Mouse (Mus musculus): ENCODE data around the gene Adgrg5. TPM values are rescaled to one million over a fixed set of nuclear protein-coding genes. Genes with fewer than 3 reads are reported as not detected.

The Adgrg5 gene
- total RNA-seq (2023), result 9.5 and 12.4 TPM in 2 replicates

DNA sequence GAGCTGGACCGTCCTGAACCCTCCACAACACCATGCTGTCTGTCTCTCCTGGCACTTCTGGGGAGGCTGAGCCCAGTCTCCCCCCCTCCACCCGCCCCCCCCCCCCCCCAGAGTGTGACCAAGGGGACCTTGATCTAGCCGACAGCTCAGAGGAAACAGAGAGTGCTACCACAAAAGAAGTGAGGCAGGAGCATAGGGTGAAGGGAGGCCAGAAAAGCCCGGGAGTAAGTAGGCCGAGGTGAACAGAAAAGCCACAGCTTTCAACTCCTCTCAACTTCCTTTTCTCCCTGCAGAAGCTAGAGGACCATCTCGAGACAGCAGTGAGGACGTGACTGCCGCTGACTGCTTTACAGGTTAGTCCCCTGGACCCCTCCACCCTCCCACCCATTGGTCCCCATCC lies at the start of gene Adgrg5:
Adgrg5 (plus strand) TSS at position 290 of the 400 bp plus-strand sequence.

DNA sequence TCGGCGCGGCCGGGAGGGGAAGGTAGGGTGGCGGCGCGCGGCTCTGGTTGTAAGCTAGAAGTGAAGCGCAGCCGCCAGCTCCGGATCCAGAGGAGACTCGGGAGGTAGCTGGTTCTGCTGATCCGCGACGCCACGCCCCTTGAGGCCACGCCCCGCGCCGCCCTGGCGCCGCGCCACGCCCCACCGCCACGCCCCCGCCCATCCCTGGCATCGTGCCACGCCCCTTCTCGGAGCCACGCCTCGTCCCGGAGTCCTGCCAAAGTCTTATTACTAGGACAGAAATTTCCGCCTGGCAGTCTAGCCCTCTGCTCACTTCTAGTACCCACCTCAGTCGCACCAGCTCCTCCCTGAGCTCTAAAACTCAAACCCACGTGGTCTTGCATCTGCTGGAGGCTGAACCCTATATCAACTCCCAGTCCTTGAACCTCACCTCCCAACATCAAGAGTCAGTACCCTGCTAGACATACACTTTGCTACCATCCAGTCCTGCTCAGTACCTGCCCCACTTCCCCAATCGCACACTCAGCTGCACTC lies 47.2 kb upstream of the Adgrg5 start, which contains the start of gene Dok4:
Dok4 (minus strand) TSS at position 134 of the 534 bp plus-strand sequence.

GRCm38 (mm10) chr8:94917851-94918495 lies 5.5 kb upstream of the Adgrg5 start, which contains the start of gene Ccdc102a:
Ccdc102a (minus strand) TSS chr8:94918098.

DNA sequence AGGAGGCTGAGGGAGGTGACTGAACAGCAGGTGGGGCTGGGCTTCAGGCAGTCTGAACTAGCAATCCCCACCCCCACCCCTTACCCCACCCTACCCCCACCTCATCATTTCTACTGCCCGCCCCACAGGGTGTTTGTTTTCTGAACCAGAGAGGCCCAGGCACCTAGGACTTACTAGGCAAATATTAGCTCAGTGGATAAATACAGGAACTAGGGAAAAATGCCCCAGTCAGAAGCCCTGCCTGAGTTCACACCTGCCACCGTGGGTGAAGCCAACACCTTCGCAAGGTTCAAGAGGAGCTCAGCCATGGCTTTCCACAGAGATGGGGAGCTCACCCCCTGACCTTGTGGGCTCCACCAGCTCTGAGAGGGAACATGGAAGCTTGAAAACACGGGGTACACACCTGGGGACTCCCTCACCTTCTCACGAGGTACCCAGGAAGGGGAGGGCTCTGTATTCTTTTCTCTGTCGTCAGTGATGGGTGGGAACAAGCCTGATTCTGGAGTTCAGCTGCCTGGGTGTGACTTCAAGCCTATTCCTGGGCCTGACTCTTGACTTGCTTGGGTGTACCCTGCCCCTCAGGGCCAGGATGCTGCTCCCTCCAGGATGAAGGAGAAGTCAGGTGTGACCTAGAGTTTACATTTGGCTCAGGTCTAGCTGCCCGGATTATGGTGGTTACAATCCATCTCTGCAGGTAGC lies 51.1 kb downstream of the Adgrg5 start, which contains the start of gene Adgrg1:
Adgrg1 (plus strand) TSS at position 285 of the 699 bp plus-strand sequence.

Other genes starting within 250 kb of the Adgrg5 start
- not detected in 2 replicates for gene Pllp, start 227.4 kb upstream of the Adgrg5 start, total RNA-seq (2023)
- not detected in 2 replicates for gene Ccl22, start 178.1 kb upstream of the Adgrg5 start, total RNA-seq (2023)
- gene Cx3cl1, start 151.7 kb upstream of the Adgrg5 start, total RNA-seq (2023), result not detected in 2 replicates
- gene Ccl17, start 113.2 kb upstream of the Adgrg5 start, total RNA-seq (2023), result not detected in 2 replicates
- gene Coq9, start 85.4 kb upstream of the Adgrg5 start, total RNA-seq (2023), result 20.1 and 22.0 TPM in 2 replicates
- gene Ciapin1, start 85.3 kb upstream of the Adgrg5 start, total RNA-seq (2023), result 44.8 and 46.9 TPM in 2 replicates
- 35.4 and 45.1 TPM in 2 replicates for gene Polr2c, start 66.2 kb upstream of the Adgrg5 start, total RNA-seq (2023)
- 1.1 and 1.5 TPM in 2 replicates for gene Dok4, start 47.4 kb upstream of the Adgrg5 start, total RNA-seq (2023)
- 1.8 and 2.9 TPM in 2 replicates for gene Ccdc102a, start 5.6 kb upstream of the Adgrg5 start, total RNA-seq (2023)
- gene Adgrg1, start 51.1 kb downstream of the Adgrg5 start, total RNA-seq (2023), result 6.2 and 9.2 TPM in 2 replicates
- 175 and 211 TPM in 2 replicates for gene Adgrg3, start 94.0 kb downstream of the Adgrg5 start, total RNA-seq (2023)
- 0.73 and 1.2 TPM in 2 replicates for gene Drc7, start 131.4 kb downstream of the Adgrg5 start, total RNA-seq (2023)
- 19.7 and 20.8 TPM in 2 replicates for gene Katnb1, start 157.5 kb downstream of the Adgrg5 start, total RNA-seq (2023)

Measured in neutrophil, adult 65 days (primary cell).